Mouse (Mus musculus) ES-E14 (cell line): Measurements from ENCODE around the gene Il4ra. TPM values are rescaled to one million over a fixed set of nuclear protein-coding genes. Genes with fewer than 3 reads are reported as not detected.

ENCODE experiments used
- DNase-seq: peaks from one replicate; pipeline ENCODE4 v3.0.0-alpha.2; 2013; ENCODE audit warnings: low read depth, low spot score
- H3K27ac ChIP-seq: 2 replicates; pipeline ENCODE4 v1.5.1; 2012; ENCODE audit warnings: low read depth, mild to moderate bottlenecking, low read length, moderate library complexity, mixed read lengths; ENCODE audit not compliant: poor library complexity, insufficient read depth, severe bottlenecking
- H3K36me3 ChIP-seq: 2 replicates; pipeline ENCODE4 v1.6.1; 2012; ENCODE audit warnings: mild to moderate bottlenecking, low read length, moderate library complexity, mixed read lengths; ENCODE audit not compliant: control insufficient read depth, poor library complexity, insufficient read depth, severe bottlenecking
- H3K4me1 ChIP-seq, 2 experiments: fragments of 150-350 bp in 1 of 2; sonication (generic) in 1 of 2; 2 replicates each; pipeline ENCODE4 v1.6.1; 2012; ENCODE audit warnings: low read length in 2 of 2, mild to moderate bottlenecking in 1 of 2, mixed read lengths in 1 of 2; ENCODE audit not compliant: control insufficient read depth in 2 of 2, insufficient read depth in 2 of 2, poor library complexity in 1 of 2
- H3K4me3 ChIP-seq, 2 experiments: fragments of 150-350 bp in 1 of 2; sonication (generic) in 1 of 2; 2 replicates each; pipeline ENCODE4 v1.5.1; 2012; ENCODE audit warnings: low read length in 2 of 2, low read depth in 1 of 2, mild to moderate bottlenecking in 1 of 2, mixed read lengths in 1 of 2; ENCODE audit not compliant: insufficient read depth in 1 of 2, poor library complexity in 1 of 2, severe bottlenecking in 1 of 2
- H3K9ac ChIP-seq: 2 replicates; pipeline ENCODE4 v1.6.1; 2012; ENCODE audit warnings: low read depth, mild to moderate bottlenecking, low read length, mixed read lengths; ENCODE audit not compliant: poor library complexity, insufficient read depth, severe bottlenecking
- H3K9me3 ChIP-seq: fragments of 150-350 bp; sonication (generic); 2 replicates; pipeline ENCODE4 v1.6.1; 2012; ENCODE audit warnings: low read depth, mild to moderate bottlenecking, low read length; ENCODE audit not compliant: control insufficient read depth, insufficient read depth
- CHD2 ChIP-seq: IDR thresholded peaks from 2 replicates; pipeline ENCODE4 v1.6.1; 2014; ENCODE audit warnings: mild to moderate bottlenecking, low read depth, low read length, inconsistent platforms
- HCFC1 ChIP-seq: IDR thresholded peaks from 2 replicates; pipeline ENCODE4 v1.6.1; 2012; ENCODE audit warnings: low read length, inconsistent platforms, borderline replicate concordance; ENCODE audit not compliant: insufficient read depth
- MAFK ChIP-seq: IDR thresholded peaks from 2 replicates; pipeline ENCODE4 v1.6.1; 2014; ENCODE audit warnings: mild to moderate bottlenecking, low read depth, low read length, inconsistent platforms; ENCODE audit not compliant: insufficient read depth
- ZC3H11A ChIP-seq: IDR thresholded peaks from 2 replicates; pipeline ENCODE4 v1.6.1; 2012; ENCODE audit warnings: low read depth, mild to moderate bottlenecking, inconsistent platforms, low read length, borderline replicate concordance
- ZNF384 ChIP-seq: IDR thresholded peaks from 2 replicates; pipeline ENCODE4 v1.6.1; 2012; ENCODE audit warnings: low read depth, low read length, inconsistent platforms
- in situ Hi-C, 2 experiments: fragments of 600-800 bp; cut with MboI; formaldehyde crosslinking; loops; one replicate each; pipeline ENCODE4 v1.15.1; 2025; ENCODE audit warnings: low sequenced_read_pairs in 2 of 2, inconsistent platforms in 1 of 2; ENCODE audit not compliant: unreplicated experiment in 2 of 2
- total RNA-seq: library from RNA; depleted of rRNA; stranded (reverse); fragments of 300-350 nt; gene quantifications from 2 replicates; pipeline ENCODE4 v1.2.3, GENCODE M21; 2012

The Il4ra gene
- total RNA-seq, 1 experiment, result 3.4 TPM

- H3K4me1 ChIP-seq, result no peaks in the 10 kb centered on the region
- no peak overlapping the region for H3K4me3 ChIP-seq
- in situ Hi-C loops, result no loop called here
- no peak for DNase-seq
- H3K27ac ChIP-seq, result no peak overlapping the region
- H3K9me3 ChIP-seq, result no peaks in the 10 kb centered on the region
- H3K9ac ChIP-seq, result no peak overlapping the region
- no peaks in the 10 kb centered on the region for H3K36me3 ChIP-seq
- TF ChIP-seq ZNF384 (no peak), ZC3H11A (no peak), CHD2 (no peak), HCFC1 (no peak), MAFK (no peak)
These were observed 61.7 kb downstream of the Il4ra start for GRCm38 (mm10) chr7:125613579-125613978.

- Histone ChIP-seq H3K36me3 (no peaks in the 10 kb centered on the region), H3K9ac (no peak overlapping the region), H3K4me1 (no peaks in the 10 kb centered on the region), H3K27ac (no peak overlapping the region), H3K9me3 (no peaks in the 10 kb centered on the region), H3K4me3 (no peak overlapping the region)
- in situ Hi-C loops, result no loop called here
- DNase-seq, result no peak
- TF ChIP-seq ZC3H11A, result no peak
- TF ChIP-seq ZNF384, result no peak
- no peak for TF ChIP-seq HCFC1
- no peak for TF ChIP-seq CHD2
- no peak for TF ChIP-seq MAFK
These were observed 63.5 kb downstream of the Il4ra start for GRCm38 (mm10) chr7:125615453-125615852.

GRCm38 (mm10) chr7:125618016-125618415, 66.1 kb downstream of the Il4ra start:
- Histone ChIP-seq H3K27ac (no peak overlapping the region), H3K4me3 (no peak overlapping the region), H3K9ac (no peak overlapping the region), H3K36me3 (no peaks in the 10 kb centered on the region), H3K4me1 (no peaks in the 10 kb centered on the region), H3K9me3 (no peaks in the 10 kb centered on the region)
- no peak for DNase-seq
- in situ Hi-C loops, result no loop called here
- TF ChIP-seq ZNF384, result no peak
- TF ChIP-seq ZC3H11A, result no peak
- TF ChIP-seq CHD2, result no peak
- TF ChIP-seq MAFK, result no peak
- TF ChIP-seq HCFC1, result no peak

- Histone ChIP-seq H3K4me3 (no peak overlapping the region), H3K27ac (no peak overlapping the region), H3K9ac (no peak overlapping the region), H3K9me3 (no peaks in the 10 kb centered on the region), H3K4me1 (no peaks in the 10 kb centered on the region), H3K36me3 (no peaks in the 10 kb centered on the region)
- in situ Hi-C loops, result no loop called here
- no peak for DNase-seq
- TF ChIP-seq MAFK (no peak), CHD2 (no peak), ZNF384 (no peak), HCFC1 (no peak), ZC3H11A (no peak)
These were observed 68.2 kb downstream of the Il4ra start for GRCm38 (mm10) chr7:125620077-125620476.

- no peak overlapping the region for H3K9ac ChIP-seq
- H3K9me3 ChIP-seq, result no peaks in the 10 kb centered on the region
- H3K36me3 ChIP-seq, result no peaks in the 10 kb centered on the region
- no peak overlapping the region for H3K4me3 ChIP-seq
- H3K27ac ChIP-seq, result no peak overlapping the region
- H3K4me1 ChIP-seq, result no peaks in the 10 kb centered on the region
- in situ Hi-C loops, result no loop called here
- DNase-seq, result no peak
- TF ChIP-seq ZC3H11A, result no peak
- TF ChIP-seq CHD2, result no peak
- no peak for TF ChIP-seq ZNF384
- no peak for TF ChIP-seq HCFC1
- TF ChIP-seq MAFK, result no peak
These were observed 71.1 kb downstream of the Il4ra start for GRCm38 (mm10) chr7:125622741-125623685.
